Mouse (Mus musculus) liver (tissue): ENCODE measurements around the gene Spa17.

Experiments used
- DNase-seq: peaks from one replicate; pipeline ENCODE4 v3.0.0-alpha.2; 2020; ENCODE audit warnings: mixed read lengths

The Spa17 gene

GRCm38 (mm10) chr9:37556366-37556765, 57.2 kb downstream of the Spa17 start:
- DNase-seq: no peak

GRCm38 (mm10) chr9:37554838-37555748, 58.4 kb downstream of the Spa17 start, which contains the start of gene Siae:
Siae (plus strand) TSS chr9:37555698.
- DNase-seq: no peak

GRCm38 (mm10) chr9:37554279-37554678, 59.2 kb downstream of the Spa17 start:
- peak; percentile 44 for DNase-seq
